Mouse (Mus musculus) stomach, embryonic 16.5 days (tissue): ENCODE measurements around the gene Kcnk7. TPM values are rescaled to one million over a fixed set of nuclear protein-coding genes. Genes with fewer than 3 reads are reported as not detected.
A peak's percentile ranks its signal among the peaks of the same experiment; 100 is the strongest.

ENCODE experiments used
- ATAC-seq: fragments of 200-750 bp; cut with Nextera tagmentation; 2 replicates; pipeline ENCODE4 v1.8.0; 2017; ENCODE audit warnings: moderate number of reproducible peaks, moderate TSS enrichment; ENCODE audit not compliant: insufficient read depth, low FRiP score
- H3K27ac ChIP-seq: fragments of 300-500 bp; sonication (generic); 2 replicates; pipeline ENCODE4 v1.5.1; 2014; ENCODE audit warnings: low read length
- H3K27me3 ChIP-seq: fragments of 300-500 bp; sonication (generic); 2 replicates; pipeline ENCODE4 v1.6.1; 2014; ENCODE audit warnings: low read length, control low read depth, mixed read lengths; ENCODE audit not compliant: control insufficient read depth, insufficient read depth
- H3K36me3 ChIP-seq: fragments of 300-500 bp; sonication (generic); 2 replicates; pipeline ENCODE4 v1.6.1; 2014; ENCODE audit warnings: low read length; ENCODE audit not compliant: control insufficient read depth, insufficient read depth
- H3K4me1 ChIP-seq: fragments of 300-500 bp; sonication (generic); 2 replicates; pipeline ENCODE4 v1.6.1; 2014; ENCODE audit warnings: low read length, control low read depth, mixed read lengths; ENCODE audit not compliant: control insufficient read depth, insufficient read depth
- H3K4me2 ChIP-seq: fragments of 300-500 bp; sonication (generic); 2 replicates; pipeline ENCODE4 v1.6.1; 2014; ENCODE audit warnings: low read depth, low read length, mixed read lengths
- H3K4me3 ChIP-seq: fragments of 300-500 bp; sonication (generic); replicated peaks from 2 replicates; pipeline ENCODE4 v1.5.1; 2014; ENCODE audit warnings: mild to moderate bottlenecking, low read length
- H3K9ac ChIP-seq: fragments of 300-500 bp; sonication (generic); 2 replicates; pipeline ENCODE4 v1.6.1; 2014; ENCODE audit warnings: low read length
- H3K9me3 ChIP-seq: fragments of 300-500 bp; sonication (generic); replicated peaks from 2 replicates; pipeline ENCODE4 v1.6.1; 2016; ENCODE audit warnings: low read length, control low read depth; ENCODE audit not compliant: control insufficient read depth
- WGBS: fragments of 180-500 bp; shearing (Covaris S2); extraction: QIAGEN DNeasy Blood & Tissue Kit; methylation state at CpG from one replicate; pipeline ENCODE4 v1.1.7; 2014; 5-methylcytosine and 5-hydroxymethylcytosine counted together
- polyA plus RNA-seq: library from polyadenylated mRNA; unstranded; fragments of >200 nt; fragmentation: Nextera tagmentation; extraction: Ambion mirVana; gene quantifications from 2 replicates; pipeline ENCODE4 v1.2.1, GENCODE M21; 2015

Gene Kcnk7
- polyA plus RNA-seq, 1 experiment from 2014 or later, result 2.2 TPM

DNA sequence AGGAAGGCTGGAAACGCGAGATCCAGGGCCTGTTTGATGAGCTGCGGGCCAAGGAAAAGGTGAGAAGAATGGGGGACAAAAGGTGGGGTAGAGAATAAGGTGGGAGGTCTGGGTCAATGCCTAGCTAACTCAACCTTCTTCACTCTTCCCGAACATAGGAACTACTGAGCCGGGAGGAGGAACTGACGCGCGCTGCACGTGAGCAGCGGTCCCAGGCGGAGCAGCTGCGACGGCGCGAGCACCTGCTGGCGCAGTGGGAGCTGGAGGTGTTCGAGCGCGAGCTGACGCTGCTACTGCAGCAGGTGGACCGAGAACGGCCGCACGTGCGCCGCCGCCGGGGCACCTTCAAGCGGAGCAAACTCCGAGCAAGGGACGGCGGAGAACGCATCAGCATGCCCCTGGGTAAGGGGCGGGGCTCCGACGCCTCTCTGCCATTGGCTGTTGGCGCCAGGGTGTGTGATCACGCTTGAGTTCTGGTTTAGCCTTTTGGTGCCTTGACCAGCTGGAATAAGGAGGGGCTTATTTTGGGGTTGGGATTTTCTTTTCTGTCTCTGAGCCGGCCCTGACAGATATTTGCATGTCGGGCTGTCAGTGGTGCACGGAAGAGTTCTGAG is 8.2 kb upstream of the Kcnk7 start:
- Histone ChIP-seq H3K9me3 (no peaks in the 10 kb centered on the region), H3K4me1 (peaks cover 30% of the 10 kb centered on the region), H3K36me3 (peaks cover 18% of the 10 kb centered on the region; the same call in 1 of the 2 replicates), H3K27ac (no peak overlapping the region), H3K4me2 (no peak overlapping the region), H3K4me3 (no peak overlapping the region), H3K9ac (no peak overlapping the region), H3K27me3 (no peaks in the 10 kb centered on the region)
- no peak; the same call in 1 of the 2 replicates for ATAC-seq
- 41% methylated on average over 41 of the region's 41 CpGs for WGBS

DNA sequence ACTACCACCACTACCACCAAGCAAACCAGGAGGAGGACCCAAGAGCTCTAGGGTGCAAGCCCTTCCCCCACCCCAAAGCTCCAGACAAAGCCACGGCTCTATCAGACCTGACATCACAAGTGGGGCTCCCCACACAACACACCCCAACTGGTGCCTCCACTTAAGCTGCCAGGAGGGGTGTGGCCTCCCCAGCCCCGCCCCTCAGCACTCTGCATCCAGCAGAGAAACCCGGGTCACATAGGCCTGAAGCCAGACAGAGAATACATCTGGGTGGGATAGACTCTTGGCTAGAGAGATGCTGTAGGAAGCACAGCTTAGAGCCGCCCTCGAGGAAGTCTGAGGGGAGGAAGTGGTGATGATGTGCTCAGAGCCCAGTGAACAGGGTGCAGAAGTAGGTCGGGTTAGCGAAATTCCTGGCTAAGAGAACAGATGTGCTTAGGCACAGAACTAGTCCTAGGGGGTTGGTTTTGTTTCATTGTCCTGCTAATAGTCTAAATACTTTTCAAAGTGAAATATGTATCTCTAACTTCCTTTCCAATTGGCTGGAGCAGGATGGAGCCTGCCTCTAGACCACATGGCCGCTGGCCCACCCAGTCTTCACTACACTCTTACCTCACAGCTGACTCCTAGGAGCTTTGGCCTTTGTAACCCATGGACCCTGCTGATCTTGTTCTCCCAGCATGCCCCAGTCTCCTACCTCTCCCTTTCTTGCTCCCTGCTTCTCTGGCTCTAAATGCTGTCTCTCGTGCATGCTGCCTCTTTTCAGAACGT is 819 bp downstream of the Kcnk7 start:
- no peaks in the 10 kb centered on the region for H3K27me3 ChIP-seq
- no peak overlapping the region for H3K4me3 ChIP-seq
- peaks cover 20% of the 10 kb centered on the region for H3K36me3 ChIP-seq
- no peaks in the 10 kb centered on the region for H3K9me3 ChIP-seq
- H3K4me2 ChIP-seq, result peak overlapping the region; percentile 25; the same call in 1 of the 2 replicates
- H3K27ac ChIP-seq, result peak overlapping the region; percentile 90
- peak overlapping the region; percentile 50 for H3K9ac ChIP-seq
- H3K4me1 ChIP-seq, result peaks cover 20% of the 10 kb centered on the region
- 28% methylated on average over 10 of the region's 10 CpGs for WGBS
- peak; percentile 83 for ATAC-seq

DNA sequence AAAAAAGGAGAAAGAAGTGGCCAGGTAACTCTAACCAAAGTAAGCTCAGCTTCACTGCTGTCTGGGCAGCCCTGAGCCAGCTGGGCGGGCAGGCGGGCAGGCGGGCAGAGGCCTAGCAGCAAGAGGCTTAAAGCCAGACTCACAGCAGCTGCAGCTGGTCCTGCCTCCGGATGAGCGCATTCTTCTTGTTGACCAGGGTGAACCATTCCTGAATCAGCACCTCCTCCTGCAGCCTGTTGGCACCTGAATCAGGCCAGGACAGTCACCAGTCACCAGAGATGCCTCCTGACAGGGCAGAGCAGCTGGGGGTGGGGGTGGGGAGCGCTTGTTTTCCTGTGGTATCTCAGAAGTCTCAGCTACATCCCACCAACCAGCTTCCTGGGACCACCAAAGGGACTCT is 5.9 kb downstream of the Kcnk7 start:
- Histone ChIP-seq H3K27me3 (no peaks in the 10 kb centered on the region), H3K27ac (no peak overlapping the region), H3K9ac (no peak overlapping the region), H3K9me3 (no peaks in the 10 kb centered on the region), H3K4me2 (no peak overlapping the region), H3K4me1 (peaks cover 24% of the 10 kb centered on the region), H3K36me3 (peaks cover 6% of the 10 kb centered on the region; the same call in 1 of the 2 replicates), H3K4me3 (no peak overlapping the region)
- no peak for ATAC-seq
- WGBS, result 94% methylated on average over 6 of the region's 6 CpGs

DNA sequence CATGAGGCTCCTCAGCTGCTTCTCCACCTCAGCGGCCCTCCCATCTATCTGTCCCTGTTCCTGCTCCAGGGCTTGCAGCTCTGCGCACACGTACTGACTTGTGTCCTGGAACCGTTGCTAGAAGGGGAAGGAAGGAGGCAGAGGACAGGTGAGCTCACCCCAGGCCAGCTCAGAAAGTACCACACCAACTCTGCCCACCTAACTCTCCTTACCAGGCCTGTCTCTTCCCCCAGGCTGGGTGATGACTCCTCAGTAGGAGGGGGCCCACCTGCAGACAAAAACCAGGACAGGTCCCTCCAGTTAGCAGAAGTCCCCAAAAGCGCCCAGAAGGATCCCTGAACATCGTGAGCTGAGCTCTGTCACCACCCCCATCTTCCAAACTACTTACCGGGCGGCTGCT is 6.4 kb downstream of the Kcnk7 start:
- Histone ChIP-seq H3K9ac (no peak overlapping the region), H3K27ac (no peak overlapping the region), H3K27me3 (no peaks in the 10 kb centered on the region), H3K4me3 (no peak overlapping the region), H3K4me2 (no peak overlapping the region), H3K4me1 (peaks cover 21% of the 10 kb centered on the region), H3K36me3 (peaks cover 6% of the 10 kb centered on the region; the same call in 1 of the 2 replicates), H3K9me3 (no peaks in the 10 kb centered on the region)
- no peak for ATAC-seq
- 79% methylated on average over 8 of the region's 8 CpGs for WGBS

DNA sequence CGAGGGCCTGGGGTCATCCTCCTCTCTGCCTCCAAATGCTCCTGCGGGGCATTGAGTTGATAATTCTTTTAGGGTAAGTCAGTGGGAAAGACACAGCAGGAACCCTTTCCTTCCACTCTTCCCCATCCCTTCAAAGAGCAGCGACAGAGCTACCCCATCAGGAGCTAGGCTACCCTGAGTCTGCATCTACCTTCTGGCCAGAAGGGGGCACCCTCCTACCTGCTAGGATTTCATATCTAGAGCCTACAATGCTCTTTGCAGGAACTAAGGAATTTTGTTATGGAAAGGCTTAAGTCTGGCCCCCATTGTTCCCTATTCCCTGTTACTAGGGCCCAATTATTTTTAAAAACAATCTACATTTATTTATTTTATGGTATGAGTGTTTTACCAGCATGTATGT is 7.1 kb downstream of the Kcnk7 start:
- Histone ChIP-seq H3K9me3 (no peaks in the 10 kb centered on the region), H3K27ac (no peak overlapping the region), H3K4me1 (peaks cover 22% of the 10 kb centered on the region), H3K4me2 (no peak overlapping the region), H3K36me3 (peaks cover 6% of the 10 kb centered on the region; the same call in 1 of the 2 replicates), H3K9ac (no peak overlapping the region), H3K4me3 (no peak overlapping the region), H3K27me3 (no peaks in the 10 kb centered on the region)
- 23% methylated on average over 3 of the region's 3 CpGs for WGBS
- no peak for ATAC-seq

DNA sequence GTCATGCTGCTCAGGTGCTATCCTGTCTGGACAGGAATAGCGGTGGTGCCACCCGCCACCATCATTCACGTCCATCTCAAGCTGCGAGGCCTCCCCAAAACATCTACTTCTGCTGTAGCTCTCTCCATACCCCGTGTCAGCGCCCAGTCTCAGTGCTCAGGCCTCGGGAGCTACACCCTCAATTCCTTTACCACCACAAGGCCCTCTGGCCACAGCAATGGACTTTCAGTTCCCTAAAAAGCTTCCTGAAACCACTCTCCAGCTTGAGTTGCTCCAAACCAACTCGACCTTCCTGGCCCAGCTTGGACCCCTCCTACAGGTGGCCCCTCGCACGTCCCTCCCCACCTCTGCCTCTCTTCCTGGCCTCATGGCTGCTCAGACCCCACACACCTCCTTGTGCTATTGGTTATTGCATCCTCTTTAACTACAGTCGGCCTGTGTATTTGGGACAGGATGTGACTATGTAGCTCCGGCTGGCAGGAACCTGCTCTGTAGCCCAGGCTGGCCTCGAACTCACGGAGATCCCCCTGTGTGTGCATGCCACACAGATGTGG is 7.8 kb downstream of the Kcnk7 start:
- no peak for ATAC-seq
- no peak overlapping the region for H3K4me3 ChIP-seq
- H3K4me2 ChIP-seq, result no peak overlapping the region
- H3K36me3 ChIP-seq, result peaks cover 6% of the 10 kb centered on the region; the same call in 1 of the 2 replicates
- peaks cover 23% of the 10 kb centered on the region for H3K4me1 ChIP-seq
- no peak overlapping the region for H3K9ac ChIP-seq
- no peaks in the 10 kb centered on the region for H3K9me3 ChIP-seq
- no peaks in the 10 kb centered on the region for H3K27me3 ChIP-seq
- H3K27ac ChIP-seq, result no peak overlapping the region
- 90% methylated on average over 14 of the region's 14 CpGs for WGBS

DNA sequence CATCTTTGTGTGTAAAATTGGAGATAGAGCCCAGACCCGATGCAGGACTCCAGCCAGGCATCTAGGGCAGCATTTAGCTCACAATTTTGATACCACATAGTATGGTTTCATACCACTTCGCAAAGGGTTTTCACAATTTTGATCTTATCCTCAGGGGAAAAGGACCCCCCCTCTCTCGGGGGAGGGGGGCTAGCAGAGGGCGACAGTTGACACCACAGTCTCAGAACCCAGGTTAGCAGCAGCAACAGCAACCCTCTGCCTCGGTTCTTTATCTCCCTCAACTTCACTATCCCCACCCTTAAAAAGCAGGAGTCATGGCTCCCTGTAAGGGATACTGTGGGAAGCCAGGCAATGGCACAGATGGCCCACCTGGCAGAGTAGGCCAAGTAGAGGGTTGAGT is 9.1 kb downstream of the Kcnk7 start:
- Histone ChIP-seq H3K36me3 (peaks cover 6% of the 10 kb centered on the region; the same call in 1 of the 2 replicates), H3K27ac (peak overlapping the region; percentile 47), H3K4me2 (peak overlapping the region; percentile 14), H3K27me3 (no peaks in the 10 kb centered on the region), H3K9ac (peak overlapping the region; percentile 54; the same call in 1 of the 2 replicates), H3K4me1 (peaks cover 23% of the 10 kb centered on the region), H3K4me3 (no peak overlapping the region), H3K9me3 (no peaks in the 10 kb centered on the region)
- peak; percentile 23; the same call in 1 of the 2 replicates for ATAC-seq
- WGBS, result 69% methylated on average over 5 of the region's 5 CpGs

DNA sequence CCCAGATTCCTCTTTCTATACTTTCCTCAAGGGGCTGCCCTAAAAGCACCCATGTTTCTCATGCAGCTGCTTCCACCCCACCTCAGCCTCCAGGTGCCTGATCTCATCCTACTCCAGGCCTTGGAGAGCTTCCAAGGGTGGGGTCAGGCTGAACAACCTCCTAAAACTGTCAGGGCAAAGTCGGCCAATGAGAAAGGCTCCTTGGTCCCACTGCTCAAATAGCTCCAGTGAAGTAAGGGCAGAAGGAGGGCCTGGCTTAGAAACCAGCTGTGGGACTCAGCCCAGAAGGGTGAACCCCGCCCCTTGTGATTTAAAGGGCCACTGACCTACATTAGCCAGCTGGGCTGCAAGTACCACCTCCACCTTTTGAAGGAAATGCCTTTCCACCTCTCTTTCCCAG is 9.6 kb downstream of the Kcnk7 start:
- H3K27me3 ChIP-seq, result no peaks in the 10 kb centered on the region
- H3K9ac ChIP-seq, result peak overlapping the region; percentile 54; the same call in 1 of the 2 replicates
- peaks cover 6% of the 10 kb centered on the region; the same call in 1 of the 2 replicates for H3K36me3 ChIP-seq
- WGBS, result 2% methylated on average over 2 of the region's 2 CpGs
- H3K4me2 ChIP-seq, result peak overlapping the region; percentile 14
- no peak overlapping the region for H3K4me3 ChIP-seq
- peak; percentile 89 for ATAC-seq
- H3K4me1 ChIP-seq, result peaks cover 23% of the 10 kb centered on the region
- H3K27ac ChIP-seq, result peak overlapping the region; percentile 47
- H3K9me3 ChIP-seq, result no peaks in the 10 kb centered on the region
